Mouse (Mus musculus): ENCODE results near the gene Ctla4. TPM values are rescaled to one million over a fixed set of nuclear protein-coding genes. Genes with fewer than 3 reads are reported as not detected.

Gene Ctla4
- total RNA-seq, 2 experiments from 2014 or later, result 0.07 TPM; not detected in 1

GRCm38 (mm10) chr1:60959246-60959645, 72.4 kb downstream of the Ctla4 start:
- no peak for ATAC-seq (replicated peaks; ENCODE audit: poor library complexity)

GRCm38 (mm10) chr1:60960451-60960850, 73.7 kb downstream of the Ctla4 start:
- peak; percentile 85 for ATAC-seq (replicated peaks; ENCODE audit: poor library complexity)

- ATAC-seq (replicated peaks; ENCODE audit: poor library complexity), result peak; percentile 91
Measured at GRCm38 (mm10) chr1:60961080-60961479, 74.3 kb downstream of the Ctla4 start.

GRCm38 (mm10) chr1:60962095-60962494, 75.3 kb downstream of the Ctla4 start:
- no peak for ATAC-seq (replicated peaks; ENCODE audit: poor library complexity)

Other genes starting within 250 kb of the Ctla4 start
- 2.1 and 2.2 TPM in 2 replicates for gene Cd28, start 170.2 kb upstream of the Ctla4 start, total RNA-seq (2015)
- 1.1 and 1.7 TPM in 2 replicates for gene Cd28, start 170.2 kb upstream of the Ctla4 start, total RNA-seq (2017)
- gene Icos, start 90.9 kb downstream of the Ctla4 start, total RNA-seq (2015), result 0.24 and 0.52 TPM in 2 replicates
- 0.07 TPM in 1 of 2 replicates, not detected in the other for gene Icos, start 90.9 kb downstream of the Ctla4 start, total RNA-seq (2017)

All from megakaryocyte progenitor cell, adult 5-6 weeks (primary cell).